Mouse (Mus musculus) kidney, embryonic 15.5 days (tissue): ENCODE measurements around the gene Prcd. TPM values are rescaled to one million over a fixed set of nuclear protein-coding genes. Genes with fewer than 3 reads are reported as not detected.

Experiments
- ATAC-seq: fragments of 200-750 bp; cut with Nextera tagmentation; replicated peaks from 2 replicates; pipeline ENCODE4 v1.8.0; 2017; ENCODE audit warnings: moderate TSS enrichment; ENCODE audit not compliant: low FRiP score
- H3K27ac ChIP-seq: fragments of 300-500 bp; sonication (generic); 2 replicates; pipeline ENCODE4 v1.5.1; 2015; ENCODE audit warnings: mild to moderate bottlenecking, inconsistent platforms
- H3K27me3 ChIP-seq: fragments of 300-500 bp; sonication (generic); 2 replicates; pipeline ENCODE4 v1.6.1; 2015; ENCODE audit warnings: inconsistent platforms
- H3K36me3 ChIP-seq: fragments of 300-500 bp; sonication (generic); 2 replicates; pipeline ENCODE4 v1.6.1; 2015; ENCODE audit warnings: inconsistent platforms
- H3K4me1 ChIP-seq: fragments of 300-500 bp; sonication (generic); 2 replicates; pipeline ENCODE4 v1.6.1; 2015; ENCODE audit warnings: inconsistent platforms
- H3K4me2 ChIP-seq: fragments of 300-500 bp; sonication (generic); 2 replicates; pipeline ENCODE4 v1.6.1; 2015; ENCODE audit warnings: moderate library complexity, mild to moderate bottlenecking, inconsistent platforms
- H3K4me3 ChIP-seq: fragments of 300-500 bp; sonication (generic); replicated peaks from 2 replicates; pipeline ENCODE4 v1.5.1; 2015; ENCODE audit warnings: mild to moderate bottlenecking, inconsistent platforms
- H3K9ac ChIP-seq: fragments of 300-500 bp; sonication (generic); 2 replicates; pipeline ENCODE4 v1.6.1; 2015; ENCODE audit warnings: mild to moderate bottlenecking, inconsistent platforms
- H3K9me3 ChIP-seq: fragments of 300-500 bp; sonication (generic); replicated peaks from 2 replicates; pipeline ENCODE4 v1.6.1; 2016; ENCODE audit warnings: inconsistent platforms
- WGBS: fragments of 180-500 bp; shearing (Covaris S2); methylation state at CpG from one replicate; pipeline ENCODE4 v1.1.7; 2015; ENCODE audit warnings: mixed read lengths; 5-methylcytosine and 5-hydroxymethylcytosine counted together
- polyA plus RNA-seq: library from polyadenylated mRNA; unstranded; fragments of >200 nt; fragmentation: Nextera tagmentation; extraction: Ambion mirVana; gene quantifications from 2 replicates; pipeline ENCODE4 v1.2.1, GENCODE M21; 2015

Prcd gene
- polyA plus RNA-seq, 1 experiment from 2014 or later = 1.6 TPM

DNA sequence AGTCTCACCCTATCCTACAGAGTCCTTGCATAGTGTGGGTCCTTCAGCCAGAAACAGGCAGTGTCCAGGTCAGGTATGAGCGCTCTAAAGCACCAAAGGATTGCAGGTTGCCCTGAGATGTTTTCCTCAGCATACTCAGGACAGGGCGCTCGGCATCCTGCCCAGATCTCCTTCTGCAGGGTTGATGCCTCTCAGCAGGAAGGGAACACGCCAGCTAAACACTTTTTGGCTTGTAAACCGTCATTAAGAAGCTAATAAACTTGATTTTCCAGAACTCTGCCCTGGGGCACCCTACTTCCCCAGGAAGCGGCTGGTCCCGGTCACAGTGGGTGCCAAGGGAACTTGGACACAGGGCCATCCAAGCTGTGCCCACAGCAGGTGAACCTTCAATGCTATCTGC, 34.2 kb upstream of the Prcd start:
- no peaks in the 10 kb centered on the region for H3K9me3 ChIP-seq
- ATAC-seq = no peak
- H3K27me3 ChIP-seq = no peaks in the 10 kb centered on the region
- peaks cover 92% of the 10 kb centered on the region for H3K4me1 ChIP-seq
- H3K36me3 ChIP-seq = no peaks in the 10 kb centered on the region
- H3K4me2 ChIP-seq = no peak overlapping the region
- H3K4me3 ChIP-seq = no peak overlapping the region
- H3K9ac ChIP-seq = no peak overlapping the region
- H3K27ac ChIP-seq = no peak overlapping the region
- 74% methylated on average over 7 of the region's 7 CpGs for WGBS

DNA sequence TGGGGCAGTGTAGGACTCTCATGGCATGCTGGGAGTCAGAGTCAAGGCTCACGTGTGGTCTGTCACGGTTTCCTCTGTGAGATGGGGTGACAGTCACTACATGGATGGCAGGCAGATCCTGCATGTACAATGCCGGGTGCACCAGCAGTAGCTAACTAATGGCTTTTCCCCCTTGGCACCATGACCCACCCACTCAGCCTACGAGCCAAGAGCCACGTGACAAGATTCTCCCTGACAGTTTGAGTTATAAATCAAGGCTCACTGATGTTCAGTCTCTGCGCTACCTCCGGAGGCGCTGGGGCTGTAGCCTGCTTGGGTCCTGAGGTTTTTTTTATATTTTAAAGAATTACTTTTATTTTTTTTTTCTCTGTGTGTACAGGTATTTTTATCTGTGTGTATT, 33.8 kb upstream of the Prcd start:
- 36% methylated on average over 8 of the region's 8 CpGs for WGBS
- Histone ChIP-seq H3K27ac (no peak overlapping the region), H3K27me3 (no peaks in the 10 kb centered on the region), H3K9me3 (no peaks in the 10 kb centered on the region), H3K4me1 (peaks cover 95% of the 10 kb centered on the region), H3K9ac (no peak overlapping the region), H3K4me3 (no peak overlapping the region), H3K36me3 (no peaks in the 10 kb centered on the region), H3K4me2 (no peak overlapping the region)
- no peak for ATAC-seq

DNA sequence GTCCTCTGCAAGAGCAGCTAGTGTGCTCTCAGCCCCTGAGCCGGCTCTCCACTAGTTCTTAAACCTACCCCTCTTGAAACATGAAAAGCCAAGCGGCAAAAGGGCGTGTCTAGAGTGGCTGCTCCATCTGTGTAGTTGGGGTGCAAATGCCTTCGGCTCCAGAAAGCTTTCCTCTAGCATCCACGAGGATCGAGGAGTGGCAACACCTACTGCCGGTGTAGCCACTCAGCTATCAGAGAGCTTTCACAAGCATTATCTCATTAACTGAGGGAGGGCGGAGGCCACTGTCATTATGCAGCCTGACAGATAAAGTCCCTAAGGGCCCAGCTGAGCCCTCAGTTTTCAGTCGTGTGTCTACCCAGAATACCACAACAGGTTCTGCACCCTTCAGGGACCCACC, 33.3 kb upstream of the Prcd start:
- no peaks in the 10 kb centered on the region for H3K27me3 ChIP-seq
- H3K4me1 ChIP-seq = peaks cover 91% of the 10 kb centered on the region
- WGBS = 35% methylated on average over 9 of the region's 9 CpGs
- H3K4me3 ChIP-seq = no peak overlapping the region
- H3K9ac ChIP-seq = no peak overlapping the region; the same call in 1 of the 2 replicates
- no peak for ATAC-seq
- H3K36me3 ChIP-seq = no peaks in the 10 kb centered on the region
- no peak overlapping the region for H3K4me2 ChIP-seq
- 0 out of 2 replicates have a peak overlapping the region, but pooled peaks have one; percentile 71 for H3K27ac ChIP-seq
- H3K9me3 ChIP-seq = no peaks in the 10 kb centered on the region

GRCm38 (mm10) chr11:116620559-116621253, 32.6 kb upstream of the Prcd start:
- H3K4me3 ChIP-seq = no peak overlapping the region
- no peaks in the 10 kb centered on the region for H3K27me3 ChIP-seq
- 69% methylated on average over 10 of the region's 10 CpGs for WGBS
- peaks cover 85% of the 10 kb centered on the region for H3K4me1 ChIP-seq
- H3K36me3 ChIP-seq = no peaks in the 10 kb centered on the region
- ATAC-seq = no peak
- no peak overlapping the region for H3K9ac ChIP-seq
- no peaks in the 10 kb centered on the region for H3K9me3 ChIP-seq
- peak overlapping the region; percentile 81; the same call in 1 of the 2 replicates for H3K4me2 ChIP-seq
- peak overlapping the region; percentile 71 for H3K27ac ChIP-seq

GRCm38 (mm10) chr11:116621258-116621704, 32.1 kb upstream of the Prcd start:
- Histone ChIP-seq H3K4me1 (peaks cover 79% of the 10 kb centered on the region), H3K27me3 (no peaks in the 10 kb centered on the region), H3K4me3 (no peak overlapping the region), H3K9ac (no peak overlapping the region), H3K4me2 (peak overlapping the region; percentile 81), H3K36me3 (no peaks in the 10 kb centered on the region), H3K27ac (peak overlapping the region; percentile 71), H3K9me3 (no peaks in the 10 kb centered on the region)
- 13% methylated on average over 6 of the region's 6 CpGs for WGBS
- peak; percentile 68 for ATAC-seq

DNA sequence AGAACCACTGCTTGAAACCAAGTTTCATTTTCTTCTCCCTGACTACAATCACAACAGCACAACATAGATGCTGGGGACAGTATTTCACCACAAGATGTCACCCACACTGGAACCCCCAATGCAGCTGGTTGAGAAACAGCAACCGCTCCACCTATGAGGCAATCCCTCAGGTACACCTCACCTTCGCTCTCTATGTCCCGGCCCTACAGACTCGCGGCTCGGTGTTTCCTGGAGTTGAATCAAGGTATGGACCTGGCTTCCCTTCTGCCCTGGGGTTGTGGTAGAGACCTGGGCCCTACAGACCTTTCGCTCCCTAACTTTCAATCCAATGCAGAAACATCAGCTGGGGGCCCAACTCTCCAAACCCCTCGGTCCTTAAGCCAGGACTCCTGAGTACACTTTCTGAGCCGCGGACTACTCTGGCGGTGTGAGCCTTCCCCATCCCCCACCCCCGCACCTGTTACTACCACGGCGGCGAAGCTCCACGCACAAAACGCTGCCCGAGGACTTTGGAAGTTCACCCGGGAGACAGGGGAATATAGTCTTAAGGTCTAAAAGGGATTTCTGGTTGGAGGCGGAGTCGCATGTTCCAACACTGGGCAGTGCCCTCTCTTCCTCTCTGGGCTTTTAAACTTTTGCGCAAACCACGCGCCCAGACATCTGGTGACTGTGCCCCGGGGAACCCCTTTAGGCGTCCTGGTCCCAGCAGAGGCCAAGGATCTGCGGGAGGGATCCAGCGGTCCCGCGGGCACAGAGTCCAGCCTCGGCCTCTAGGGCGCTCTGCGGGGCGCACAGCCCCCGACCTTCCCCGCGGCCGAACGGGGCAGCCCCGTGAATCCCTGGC, 29.8 kb upstream of the Prcd start:
- Histone ChIP-seq H3K27ac (no peak overlapping the region), H3K36me3 (no peaks in the 10 kb centered on the region), H3K9ac (peak overlapping the region; percentile 63), H3K4me1 (peaks cover 60% of the 10 kb centered on the region), H3K9me3 (no peaks in the 10 kb centered on the region), H3K4me2 (peak overlapping the region; percentile 81), H3K27me3 (no peaks in the 10 kb centered on the region), H3K4me3 (peak overlapping the region; percentile 58)
- peak; percentile 18; the same call in 1 of the 2 replicates for ATAC-seq
- WGBS = 6% methylated on average over 40 of the region's 40 CpGs

DNA sequence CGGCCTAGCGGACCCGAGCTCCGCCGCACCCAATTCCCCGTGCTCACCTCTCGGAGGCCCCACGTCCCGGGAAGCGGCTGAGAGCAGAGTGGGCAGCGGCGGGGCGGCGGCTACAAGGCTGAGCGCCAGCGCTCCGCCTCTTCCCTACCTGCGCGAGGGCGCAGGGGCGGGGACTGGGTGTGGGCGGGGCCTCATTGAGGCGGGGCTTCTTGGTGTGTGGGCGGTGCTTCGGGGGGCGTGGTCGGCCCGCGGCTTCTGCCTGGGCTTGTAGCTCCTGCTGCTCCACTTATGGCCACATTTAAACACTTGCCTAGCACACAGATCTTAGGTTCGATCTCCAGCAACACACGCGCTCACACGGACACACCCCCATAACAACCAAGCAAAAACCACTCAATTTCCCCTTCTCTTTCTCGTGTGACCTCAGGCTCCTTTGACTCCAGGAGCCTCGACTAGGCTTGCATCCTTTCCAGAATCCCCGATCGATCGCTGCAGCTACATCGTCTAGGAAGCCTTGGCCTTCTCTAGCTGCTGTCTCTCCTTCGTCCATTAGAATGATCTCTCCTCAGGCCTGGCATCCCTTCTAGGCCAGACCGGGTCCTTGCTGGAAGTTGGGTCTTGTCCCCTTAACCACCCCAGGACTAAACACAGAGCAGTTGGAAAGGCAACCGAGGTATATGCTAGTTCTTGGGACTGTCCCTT, 29.1 kb upstream of the Prcd start:
- 12% methylated on average over 42 of the region's 42 CpGs for WGBS
- peak; percentile 62 for ATAC-seq
- no peak overlapping the region; the same call in 1 of the 2 replicates for H3K27ac ChIP-seq
- peak overlapping the region; percentile 58 for H3K4me3 ChIP-seq
- H3K4me2 ChIP-seq = peak overlapping the region; percentile 81
- no peaks in the 10 kb centered on the region for H3K27me3 ChIP-seq
- H3K9ac ChIP-seq = peak overlapping the region; percentile 63
- no peaks in the 10 kb centered on the region for H3K36me3 ChIP-seq
- H3K9me3 ChIP-seq = no peaks in the 10 kb centered on the region
- peaks cover 55% of the 10 kb centered on the region for H3K4me1 ChIP-seq

DNA sequence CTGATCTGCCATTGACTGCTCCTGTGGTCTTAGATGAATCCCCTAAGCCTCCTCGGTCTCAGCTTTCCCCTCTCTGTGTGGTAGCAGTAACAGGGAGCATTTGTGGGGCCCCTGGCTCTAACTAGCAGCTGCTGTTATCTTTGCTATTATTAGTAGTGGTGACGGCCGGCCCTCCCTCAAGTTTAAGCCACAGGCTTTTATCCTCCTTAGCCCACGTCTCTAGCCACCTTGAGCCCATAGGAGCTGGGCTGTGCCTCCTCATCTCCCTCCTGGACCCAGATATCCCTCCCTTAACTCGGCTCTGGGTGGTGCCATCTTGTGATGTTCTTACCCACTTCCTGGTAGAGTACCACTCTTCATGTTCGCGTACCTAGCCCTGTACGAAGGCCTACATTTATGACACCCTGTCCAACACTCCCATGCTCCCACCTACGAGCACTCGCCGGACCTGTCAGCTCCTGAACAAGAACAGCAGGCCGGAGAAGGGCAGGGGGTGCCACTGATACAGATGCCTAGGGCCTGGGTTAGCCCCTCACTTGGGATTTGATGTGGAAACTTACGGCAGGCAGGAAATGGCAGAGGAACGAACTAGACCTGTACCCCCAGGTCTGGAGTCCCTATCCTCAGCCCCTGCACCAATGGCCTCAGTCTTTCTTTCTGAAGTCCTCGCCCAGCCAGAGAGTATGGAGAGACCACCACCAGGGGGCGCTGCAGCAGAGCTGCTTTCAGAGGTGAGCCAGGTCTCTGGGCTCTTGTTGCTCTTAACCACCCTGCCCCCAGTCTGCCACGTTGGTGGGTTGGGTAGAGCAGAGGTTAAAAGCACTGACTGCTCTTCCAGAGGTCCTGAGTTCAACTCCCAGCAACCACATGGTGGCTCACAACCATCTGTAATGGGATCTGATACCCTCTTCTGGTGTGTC, 28.0 kb upstream of the Prcd start:
- WGBS = 74% methylated on average over 17 of the region's 17 CpGs
- Histone ChIP-seq H3K4me1 (peaks cover 53% of the 10 kb centered on the region), H3K9me3 (no peaks in the 10 kb centered on the region), H3K4me2 (no peak overlapping the region), H3K36me3 (no peaks in the 10 kb centered on the region), H3K4me3 (no peak overlapping the region), H3K27me3 (no peaks in the 10 kb centered on the region), H3K9ac (no peak overlapping the region), H3K27ac (no peak overlapping the region)
- no peak for ATAC-seq

GRCm38 (mm10) chr11:116626299-116627071, 26.8 kb upstream of the Prcd start, which contains the start of gene Rhbdf2:
Gene Rhbdf2 (minus strand): TSS chr11:116627019.
- 64% methylated on average over 10 of the region's 10 CpGs for WGBS

GRCm38 (mm10) chr11:116627072-116628020, 26.0 kb upstream of the Prcd start:
- Histone ChIP-seq H3K36me3 (no peaks in the 10 kb centered on the region), H3K4me1 (peaks cover 40% of the 10 kb centered on the region), H3K27ac (no peak overlapping the region), H3K9ac (no peak overlapping the region), H3K4me3 (no peak overlapping the region), H3K9me3 (no peaks in the 10 kb centered on the region), H3K27me3 (no peaks in the 10 kb centered on the region), H3K4me2 (no peak overlapping the region)
- ATAC-seq = no peak
- WGBS = 39% methylated on average over 10 of the region's 10 CpGs

More at GRCm38 (mm10) chr11:116626299-116627071, 26.8 kb upstream of the Prcd start, which contains the start of gene Rhbdf2:
- H3K27me3 ChIP-seq = no peaks in the 10 kb centered on the region
- H3K4me1 ChIP-seq = peaks cover 47% of the 10 kb centered on the region
- no peak within 1 kb of the TSS for H3K4me2 ChIP-seq
- H3K36me3 ChIP-seq = no peaks in the 10 kb centered on the region
- no peak within 1 kb of the TSS for H3K4me3 ChIP-seq
- no peak within 1 kb of the TSS for H3K27ac ChIP-seq
- H3K9ac ChIP-seq = no peak within 1 kb of the TSS
- no peaks in the 10 kb centered on the region for H3K9me3 ChIP-seq
- no peak for ATAC-seq
